Comparison of ENCODE assay signal across 19 mouse cellular contexts in genomic region chr2:73654892-73655243, GRCm38 (mm10).
DNase-seq lines count a peak whose midpoint lies in the region; ATAC-seq and TF ChIP-seq lines count a peak whose summit lies in the region.
"Had no signal": no experiment of that assay in that cellular context is flagged by ENCODE, and none has a peak within 500 bp of the region (broad histone marks: within the 10 kb centered on the region; RNA-seq: fewer than 3 reads in every experiment).

No protein-coding gene starts in this region.

- no peaks in the 10 kb centered on the region for H3K27me3 ChIP-seq in hindbrain, embryonic 10.5 days (ENCODE audit: insufficient read depth, poor library complexity, severe bottlenecking)
- no peaks in the 10 kb centered on the region for H3K27me3 ChIP-seq in hindbrain, embryonic 12.5 days
- no peaks in the 10 kb centered on the region for H3K27me3 ChIP-seq in lung, postnatal 0 days (replicated peaks; ENCODE audit: insufficient read depth, low read length)
- H3K27me3 ChIP-seq: forebrain, embryonic 13.5 days; hindbrain, embryonic 13.5 days; liver, embryonic 15.5 days had no signal

- no peaks in the 10 kb centered on the region for H3K36me3 ChIP-seq in hindbrain, embryonic 10.5 days
- H3K36me3 ChIP-seq in hindbrain, embryonic 12.5 days = no peaks in the 10 kb centered on the region
- no peaks in the 10 kb centered on the region for H3K36me3 ChIP-seq in lung, postnatal 0 days (ENCODE audit: insufficient read depth, low read length)
- H3K36me3 ChIP-seq: hindbrain, embryonic 13.5 days; liver, embryonic 15.5 days had no signal

- peak overlapping the region; percentile 56; the same call in 1 of the 2 replicates for H3K27ac ChIP-seq in hindbrain, embryonic 10.5 days
- no peak overlapping the region for H3K27ac ChIP-seq in hindbrain, embryonic 12.5 days
- H3K27ac ChIP-seq in lung, postnatal 0 days (ENCODE audit: low read length) = peak overlapping the region; percentile 59
- H3K27ac ChIP-seq in brown adipose tissue, adult 24 weeks (replicated peaks; ENCODE audit: low read depth, low read length) = peak overlapping the region; percentile 24
- H3K27ac ChIP-seq: embryonic facial prominence, embryonic 10.5 days; forebrain, embryonic 13.5 days; hindbrain, embryonic 13.5 days; liver, embryonic 15.5 days had no signal

- no peak for TF ChIP-seq CTCF in lung, postnatal 0 days (IDR thresholded peaks at IDR 0.05)

- H3K4me3 ChIP-seq in hindbrain, embryonic 10.5 days = no peak overlapping the region
- no peak overlapping the region for H3K4me3 ChIP-seq in hindbrain, embryonic 12.5 days
- H3K4me3 ChIP-seq in lung, postnatal 0 days (ENCODE audit: low read depth, low read length) = no peak overlapping the region
- no peak overlapping the region for H3K4me3 ChIP-seq in brown adipose tissue, adult 24 weeks (ENCODE audit: insufficient read depth, low read depth, low read length)
- H3K4me3 ChIP-seq: embryonic facial prominence, embryonic 10.5 days; forebrain, embryonic 13.5 days; hindbrain, embryonic 13.5 days; liver, embryonic 15.5 days; megakaryocyte, embryonic 14.5 days had no signal

- H3K9me3 ChIP-seq in hindbrain, embryonic 10.5 days = no peaks in the 10 kb centered on the region
- no peaks in the 10 kb centered on the region for H3K9me3 ChIP-seq in hindbrain, embryonic 12.5 days (replicated peaks)
- H3K9me3 ChIP-seq in lung, postnatal 0 days (ENCODE audit: low read length) = no peaks in the 10 kb centered on the region
- H3K9me3 ChIP-seq: embryonic facial prominence, embryonic 10.5 days; forebrain, embryonic 13.5 days; hindbrain, embryonic 13.5 days; liver, embryonic 15.5 days; megakaryocyte, embryonic 14.5 days had no signal

- H3K4me1 ChIP-seq in hindbrain, embryonic 10.5 days (replicated peaks) = peaks cover 14% of the 10 kb centered on the region
- peaks cover 16% of the 10 kb centered on the region for H3K4me1 ChIP-seq in hindbrain, embryonic 12.5 days
- H3K4me1 ChIP-seq in lung, postnatal 0 days (ENCODE audit: insufficient read depth, low read depth, low read length) = no peaks in the 10 kb centered on the region
- no peaks in the 10 kb centered on the region for H3K4me1 ChIP-seq in brown adipose tissue, adult 24 weeks (ENCODE audit: control insufficient read depth, insufficient read depth, insufficient read length, low read length)
- H3K4me1 ChIP-seq: liver, embryonic 15.5 days; megakaryocyte, embryonic 14.5 days had no signal

- no peak for TF ChIP-seq EP300 in lung, postnatal 0 days (IDR thresholded peaks at IDR 0.05)

- intact Hi-C loops in heart, postnatal 25 days (cut with DNase I) = loop anchor here (5.0 kb wide), 2 partner anchors 42 to 82 kb away; no protein-coding TSS in a partner anchor

- H3K4me2 ChIP-seq in hindbrain, embryonic 12.5 days (replicated peaks) = no peak overlapping the region
- no peak overlapping the region for H3K4me2 ChIP-seq in lung, postnatal 0 days (replicated peaks; ENCODE audit: low read depth, low read length)
- H3K4me2 ChIP-seq: forebrain, embryonic 13.5 days; hindbrain, embryonic 13.5 days; liver, embryonic 15.5 days had no signal

- 91% methylated on average over 1 of the region's 1 CpGs for WGBS in hindbrain, embryonic 10.5 days
- 88% methylated on average over 1 of the region's 1 CpGs for WGBS in hindbrain, embryonic 12.5 days
- WGBS in lung, postnatal 0 days = 22% methylated on average over 1 of the region's 1 CpGs

- no peak for ATAC-seq in hindbrain, embryonic 12.5 days (ENCODE audit: low FRiP score)
- ATAC-seq in lung, postnatal 0 days = no peak
- no peak for ATAC-seq in CD4-positive, CD25-positive, alpha-beta regulatory T cell, adult 4 months
- ATAC-seq: forebrain, embryonic 13.5 days had no signal

- H3K9ac ChIP-seq in hindbrain, embryonic 12.5 days = no peak overlapping the region
- H3K9ac ChIP-seq in lung, postnatal 0 days (replicated peaks; ENCODE audit: low read depth) = no peak overlapping the region
- H3K9ac ChIP-seq: forebrain, embryonic 13.5 days; hindbrain, embryonic 13.5 days; liver, embryonic 15.5 days had no signal

- DNase-seq in heart, adult 11 months = peak; percentile 65
- DNase-seq in heart, postnatal 25 days (ENCODE audit: low spot score) = no peak
- no peak for DNase-seq in hindbrain, embryonic 10.5 days (ENCODE audit: low spot score)
- peak; percentile 43 for DNase-seq in lung, postnatal 0 days (ENCODE audit: low spot score)
- DNase-seq in lung, postnatal 14 days = no peak
- DNase-seq: adrenal gland, adult 2 months; cerebellum, adult 11 months; cerebellum, postnatal 36 days; gastrocnemius, postnatal 36 days; kidney, postnatal 10 days; thymus, adult 18-20 months had no signal

Comparison
In these comparisons a context has a peak if more than half of its experiments do, and no peak if none do; other contexts are left out.
1. DNase-seq: peak in heart, adult 11 months (single experiment) and lung, postnatal 0 days (single experiment); none in heart, postnatal 25 days (single experiment), hindbrain, embryonic 10.5 days (single experiment) and lung, postnatal 14 days (single experiment).